Mouse (Mus musculus) adrenal gland, postnatal 10 days (tissue): ENCODE measurements at regions not wholly inside any gene's neighbourhood (a gene's known extent, or its start where the extent isn't known, plus 50 kb on each side); places are given as distances from the start of the nearest gene placed in this dataset.
"Not testable (repeated sequence)": the region's sequence is repeated elsewhere in the genome, so short reads cannot be mapped to it uniquely, and the experiment has no call there.

Source experiments
- DNase-seq: peaks from one replicate; pipeline ENCODE4 v3.0.0; 2021; ENCODE audit warnings: mixed read lengths

- DNase-seq = no peak
These were observed 63.9 kb upstream of the Tars start for GRCm38 (mm10) chr15:11463341-11463740.

GRCm38 (mm10) chr15:11461575-11461974 lies 62.1 kb upstream of the Tars start:
- DNase-seq = not testable (repeated sequence)

GRCm38 (mm10) chr15:11459306-11459705 lies 59.8 kb upstream of the Tars start:
- DNase-seq = no peak

DNA sequence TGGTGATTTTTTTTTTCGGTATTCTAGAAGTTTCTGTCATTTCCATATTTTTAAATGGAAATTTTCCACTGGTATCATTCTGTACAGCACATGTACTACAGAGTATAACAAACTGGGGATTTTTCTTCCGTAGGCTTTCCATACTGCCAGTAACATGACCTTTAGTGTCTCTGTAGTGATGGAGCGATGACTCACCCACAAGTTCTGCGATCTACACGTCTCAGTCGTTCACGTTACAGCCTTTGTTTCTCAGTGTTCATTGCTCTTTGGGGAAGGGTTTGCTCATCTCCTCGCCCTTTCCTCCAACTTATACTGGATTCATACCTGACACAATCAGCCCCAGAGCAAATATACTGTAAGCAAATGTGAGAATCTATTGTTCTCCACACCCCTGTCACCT lies 57.8 kb upstream of the Tars start:
- peak; percentile 3 for DNase-seq

- no peak for DNase-seq
These were observed 56.5 kb upstream of the Tars start for GRCm38 (mm10) chr15:11455982-11456381.

- DNase-seq = peak; percentile 2
These were observed 55.9 kb upstream of the Tars start for GRCm38 (mm10) chr15:11455366-11455785.

DNA sequence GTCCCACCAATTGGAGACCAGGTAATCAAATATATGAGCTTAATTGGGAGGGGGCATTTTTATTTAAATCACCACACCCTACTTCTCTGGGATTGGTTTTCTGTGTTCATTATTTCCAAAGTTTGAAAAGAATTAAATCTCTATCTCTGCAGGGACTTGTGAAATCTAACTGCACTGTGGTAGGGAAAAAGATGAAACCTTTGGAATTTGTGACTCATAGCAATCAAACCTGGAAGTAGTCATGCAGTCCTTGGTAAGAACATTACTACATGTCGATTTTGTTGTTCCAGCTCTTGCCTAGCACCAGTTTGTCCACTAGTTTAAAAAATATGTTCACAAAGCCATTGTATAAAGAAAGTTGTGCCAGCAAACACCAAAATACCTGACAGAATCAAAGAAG lies 54.5 kb upstream of the Tars start:
- DNase-seq = no peak

DNA sequence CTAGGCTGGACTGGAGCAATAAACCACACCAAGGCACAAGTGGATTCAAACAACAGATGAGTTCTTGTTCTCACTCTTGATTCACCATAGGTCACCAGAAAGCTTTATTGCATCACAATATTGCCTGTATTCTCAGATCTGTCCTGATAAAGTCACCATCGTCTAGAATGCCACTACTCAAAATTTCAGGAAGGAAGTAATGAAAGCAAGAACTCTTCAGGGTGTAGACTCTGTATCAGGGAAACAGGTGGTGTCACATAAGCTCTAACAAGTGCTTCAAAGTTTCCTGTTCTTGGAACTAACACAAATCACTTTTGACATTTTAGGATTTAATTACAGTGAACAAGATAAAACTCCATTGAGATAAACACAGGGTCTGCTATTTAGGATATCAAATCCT lies 52.2 kb upstream of the Tars start:
- no peak for DNase-seq
